Mouse (Mus musculus): ENCODE measurements at regions not wholly inside any gene's neighbourhood (a gene's known extent, or its start where the extent isn't known, plus 50 kb on each side); places are given as distances from the start of the nearest gene placed in this dataset.
A peak's percentile ranks its signal among the peaks of the same experiment; 100 is the strongest.

DNA sequence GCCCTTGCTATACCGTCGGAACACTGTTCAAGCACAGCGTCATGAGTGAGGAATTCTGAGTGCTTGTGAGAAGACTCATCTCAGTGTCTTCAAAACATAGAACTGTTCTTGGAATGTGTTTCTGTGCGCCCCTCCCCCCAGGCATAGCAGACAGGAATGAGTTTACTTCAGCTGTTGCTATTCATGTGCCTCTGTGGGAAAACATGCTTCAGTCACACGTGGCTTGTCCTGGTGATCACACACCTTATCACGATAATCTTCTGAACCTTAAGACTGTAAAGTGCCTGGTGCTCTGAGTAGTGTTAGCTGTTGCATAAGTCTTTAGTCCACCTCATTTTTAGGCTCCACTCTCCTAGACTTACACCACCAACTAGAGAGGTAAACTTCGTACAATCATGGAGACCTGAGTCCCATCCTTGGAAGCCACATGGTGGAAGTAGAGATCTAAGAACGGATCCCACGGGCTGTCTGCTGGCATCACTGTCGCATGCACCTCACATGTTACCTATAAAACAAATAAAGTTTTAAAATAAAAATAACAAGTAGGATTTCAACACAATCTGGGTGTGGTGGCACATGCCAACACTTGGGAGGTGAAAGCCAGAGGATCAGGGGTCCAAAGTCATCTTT lies 1143.8 kb downstream of the 4930447A16Rik start:
- H3K4me3 ChIP-seq (ENCODE audit: low read depth, low read length) = no peak overlapping the region
- DNase-seq (ENCODE audit: low spot score, missing footprints) (peak; percentile 64), ATAC-seq (ENCODE audit: low FRiP score) (no peak)
- no peak overlapping the region for H3K9ac ChIP-seq (ENCODE audit: low read length)
- H3K4me2 ChIP-seq = no peak overlapping the region
- H3K4me1 ChIP-seq (ENCODE audit: control insufficient read depth, insufficient read depth, low read length) = no peaks in the 10 kb centered on the region
- no peaks in the 10 kb centered on the region for H3K9me3 ChIP-seq (ENCODE audit: control insufficient read depth, low read length)
- H3K27ac ChIP-seq (ENCODE audit: low read depth, low read length) = no peak overlapping the region
- H3K36me3 ChIP-seq (ENCODE audit: control insufficient read depth, insufficient read depth, low read length) = no peaks in the 10 kb centered on the region
- no peaks in the 10 kb centered on the region for H3K27me3 ChIP-seq (ENCODE audit: control insufficient read depth, insufficient read depth, low read length)
- 91% methylated on average over 10 of the region's 10 CpGs for whole genome bisulfite sequencing

DNA sequence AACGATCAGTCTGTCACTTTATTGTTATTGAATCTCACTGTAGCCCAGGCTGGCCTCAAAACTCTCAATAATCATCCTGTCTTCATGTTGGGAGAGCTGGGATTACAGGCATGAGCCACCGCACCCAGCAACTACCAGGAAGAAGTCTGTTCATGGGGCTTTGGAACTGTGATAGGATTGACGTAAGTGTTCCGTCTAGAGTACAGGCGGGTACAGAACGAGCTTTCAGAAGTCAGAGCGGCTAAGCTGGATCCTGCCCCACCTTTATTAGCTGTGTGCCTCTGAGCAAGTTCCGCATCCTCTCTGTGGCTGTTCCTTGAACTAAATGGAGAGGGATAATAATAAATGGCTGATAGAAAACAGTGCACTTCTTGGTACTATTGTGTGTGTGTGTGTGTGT lies 1144.8 kb downstream of the 4930447A16Rik start:
- peak; percentile 75 for DNase-seq (ENCODE audit: low spot score, missing footprints)
- 94% methylated on average over 8 of the region's 8 CpGs for WGBS
- no peak overlapping the region for H3K4me2 ChIP-seq
- H3K27ac ChIP-seq (ENCODE audit: low read depth, low read length) = no peak overlapping the region
- H3K9ac ChIP-seq (ENCODE audit: low read length) = no peak overlapping the region
- H3K4me3 ChIP-seq (ENCODE audit: low read depth, low read length) = no peak overlapping the region
- H3K36me3 ChIP-seq (ENCODE audit: control insufficient read depth, insufficient read depth, low read length) = no peaks in the 10 kb centered on the region
- no peaks in the 10 kb centered on the region for H3K27me3 ChIP-seq (ENCODE audit: control insufficient read depth, insufficient read depth, low read length)
- no peak for ATAC-seq (ENCODE audit: low FRiP score)
- H3K9me3 ChIP-seq (ENCODE audit: control insufficient read depth, low read length) = no peaks in the 10 kb centered on the region
- H3K4me1 ChIP-seq (ENCODE audit: control insufficient read depth, insufficient read depth, low read length) = no peaks in the 10 kb centered on the region

DNA sequence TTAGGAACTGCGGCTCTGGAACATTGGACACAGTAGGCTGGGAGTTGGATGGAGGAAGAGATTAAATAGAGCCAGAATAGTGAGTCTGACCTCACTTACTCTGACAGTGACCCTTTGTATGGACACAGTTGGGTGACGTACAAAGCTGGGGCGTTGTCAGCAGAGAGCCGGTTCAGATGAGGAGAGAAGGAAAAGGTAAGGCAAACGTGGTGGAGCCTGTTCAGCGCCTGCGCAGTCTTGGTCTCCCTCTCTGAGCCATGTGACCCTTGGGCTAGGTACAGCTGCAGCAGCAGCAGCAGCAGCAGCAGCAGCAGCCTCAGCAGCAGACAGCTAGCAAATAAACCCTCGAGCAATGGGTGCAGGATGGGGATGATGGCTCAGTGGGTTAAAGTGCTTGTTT lies 1145.4 kb downstream of the 4930447A16Rik start:
- no peak overlapping the region for H3K4me3 ChIP-seq (ENCODE audit: low read depth, low read length)
- H3K9ac ChIP-seq (ENCODE audit: low read length) = no peak overlapping the region
- DNase-seq (ENCODE audit: low spot score, missing footprints) = peak; percentile 75
- no peaks in the 10 kb centered on the region for H3K27me3 ChIP-seq (ENCODE audit: control insufficient read depth, insufficient read depth, low read length)
- no peaks in the 10 kb centered on the region for H3K36me3 ChIP-seq (ENCODE audit: control insufficient read depth, insufficient read depth, low read length)
- H3K4me1 ChIP-seq (ENCODE audit: control insufficient read depth, insufficient read depth, low read length) = no peaks in the 10 kb centered on the region
- H3K27ac ChIP-seq (ENCODE audit: low read depth, low read length) = no peak overlapping the region
- no peak for ATAC-seq (ENCODE audit: low FRiP score)
- no peak overlapping the region for H3K4me2 ChIP-seq
- 54% methylated on average over 8 of the region's 8 CpGs for WGBS
- no peaks in the 10 kb centered on the region for H3K9me3 ChIP-seq (ENCODE audit: control insufficient read depth, low read length)

DNA sequence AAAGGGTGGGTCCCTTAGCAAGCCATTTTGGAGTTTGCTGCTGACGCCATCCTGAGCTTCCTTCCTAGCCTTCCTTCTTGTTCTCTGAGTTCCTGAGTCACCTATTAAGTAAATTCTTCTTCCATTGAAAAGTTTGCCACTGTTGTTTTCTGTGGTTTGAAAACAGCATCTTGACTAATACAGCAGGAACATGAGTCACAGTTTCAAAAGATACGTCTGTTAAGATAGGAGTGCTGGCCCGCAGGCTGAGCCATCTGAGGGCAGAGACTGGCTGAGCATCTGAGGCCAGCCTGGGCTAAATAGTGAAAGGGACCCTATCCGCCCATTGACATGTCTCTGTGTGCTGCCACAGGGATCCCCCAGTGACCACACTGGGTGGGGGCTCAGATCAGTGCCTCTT lies 1147.3 kb downstream of the 4930447A16Rik start:
- Histone ChIP-seq H3K9ac (ENCODE audit: low read length) (no peak overlapping the region), H3K9me3 (ENCODE audit: control insufficient read depth, low read length) (no peaks in the 10 kb centered on the region), H3K4me1 (ENCODE audit: control insufficient read depth, insufficient read depth, low read length) (no peaks in the 10 kb centered on the region), H3K27me3 (ENCODE audit: control insufficient read depth, insufficient read depth, low read length) (no peaks in the 10 kb centered on the region), H3K27ac (ENCODE audit: low read depth, low read length) (no peak overlapping the region), H3K4me3 (ENCODE audit: low read depth, low read length) (no peak overlapping the region), H3K36me3 (ENCODE audit: control insufficient read depth, insufficient read depth, low read length) (no peaks in the 10 kb centered on the region), H3K4me2 (no peak overlapping the region)
- 87% methylated on average over 4 of the region's 4 CpGs for WGBS
- no peak for ATAC-seq (ENCODE audit: low FRiP score)
- no peak for DNase-seq (ENCODE audit: low spot score, missing footprints)

DNA sequence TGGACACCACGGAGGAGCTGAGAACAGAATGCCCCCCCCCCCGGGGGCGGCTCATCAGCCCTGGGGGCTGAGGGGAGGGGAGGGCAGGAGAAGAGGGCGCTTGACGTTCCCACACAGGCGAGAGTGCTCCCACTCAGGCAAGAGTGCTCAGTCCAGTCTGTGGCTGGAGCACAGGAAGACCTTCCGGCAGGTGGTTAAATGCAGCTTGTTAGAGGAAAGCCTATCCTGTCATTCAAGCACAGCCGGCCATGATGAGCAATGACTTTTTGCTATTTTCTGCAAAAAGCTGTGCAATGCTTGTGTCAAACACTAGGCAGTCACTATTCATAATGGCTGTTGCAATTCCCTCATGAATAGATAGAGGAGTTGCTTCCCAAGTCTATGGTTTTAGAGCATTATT lies 1149.1 kb downstream of the 4930447A16Rik start:
- no peak for DNase-seq (ENCODE audit: low spot score, missing footprints)
- Histone ChIP-seq H3K9ac (ENCODE audit: low read length) (no peak overlapping the region), H3K4me2 (no peak overlapping the region), H3K27me3 (ENCODE audit: control insufficient read depth, insufficient read depth, low read length) (no peaks in the 10 kb centered on the region), H3K4me1 (ENCODE audit: control insufficient read depth, insufficient read depth, low read length) (no peaks in the 10 kb centered on the region), H3K4me3 (ENCODE audit: low read depth, low read length) (no peak overlapping the region), H3K27ac (ENCODE audit: low read depth, low read length) (no peak overlapping the region), H3K9me3 (ENCODE audit: control insufficient read depth, low read length) (no peaks in the 10 kb centered on the region), H3K36me3 (ENCODE audit: control insufficient read depth, insufficient read depth, low read length) (no peaks in the 10 kb centered on the region)
- 88% methylated on average over 8 of the region's 8 CpGs for WGBS
- ATAC-seq (ENCODE audit: low FRiP score) = no peak

DNA sequence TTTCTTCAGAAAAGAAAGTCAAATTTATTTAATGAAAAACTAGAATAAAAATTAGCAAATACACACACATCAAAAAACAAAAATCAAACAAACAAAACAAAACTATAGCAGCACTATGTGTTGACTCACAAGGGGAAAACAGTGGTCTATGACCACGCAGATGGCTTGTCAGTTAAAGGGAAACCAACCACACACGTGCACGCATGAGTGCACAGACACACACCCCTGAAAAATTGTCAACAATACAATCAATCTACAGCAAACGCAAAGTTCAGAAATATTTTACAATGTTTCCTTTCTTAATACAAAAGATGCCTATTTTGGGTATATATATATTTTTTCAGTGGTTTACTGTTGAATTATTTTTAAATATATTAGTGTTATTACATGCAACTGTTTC lies 1149.9 kb downstream of the 4930447A16Rik start:
- H3K4me3 ChIP-seq (ENCODE audit: low read depth, low read length) = no peak overlapping the region
- ATAC-seq (ENCODE audit: low FRiP score) = no peak
- no peak overlapping the region for H3K27ac ChIP-seq (ENCODE audit: low read depth, low read length)
- 85% methylated on average over 4 of the region's 4 CpGs for WGBS
- no peaks in the 10 kb centered on the region for H3K4me1 ChIP-seq (ENCODE audit: control insufficient read depth, insufficient read depth, low read length)
- no peak overlapping the region for H3K9ac ChIP-seq (ENCODE audit: low read length)
- H3K27me3 ChIP-seq (ENCODE audit: control insufficient read depth, insufficient read depth, low read length) = no peaks in the 10 kb centered on the region
- H3K36me3 ChIP-seq (ENCODE audit: control insufficient read depth, insufficient read depth, low read length) = no peaks in the 10 kb centered on the region
- H3K4me2 ChIP-seq = no peak overlapping the region
- no peaks in the 10 kb centered on the region for H3K9me3 ChIP-seq (ENCODE audit: control insufficient read depth, low read length)
- DNase-seq (ENCODE audit: low spot score, missing footprints) = no peak

DNA sequence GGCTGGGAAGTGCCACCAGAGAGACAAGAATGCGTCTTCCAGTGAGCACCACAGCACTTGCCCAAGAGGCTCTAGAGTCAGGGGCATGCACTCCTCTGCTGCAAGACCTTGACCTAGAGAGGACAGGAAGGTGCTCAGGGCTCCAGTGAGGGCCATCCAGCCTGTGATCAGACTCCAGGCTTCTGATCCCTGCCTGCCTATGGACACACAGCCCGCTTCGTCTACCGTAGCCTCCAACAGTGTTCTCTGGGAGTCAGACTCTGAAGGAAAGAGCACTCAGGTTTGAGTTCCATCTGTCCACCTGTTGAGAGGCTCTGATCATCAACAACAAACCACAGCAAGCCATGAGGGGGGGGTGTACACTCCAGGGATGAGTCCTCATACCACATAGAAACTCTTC lies 1152.3 kb downstream of the 4930447A16Rik start:
- no peaks in the 10 kb centered on the region for H3K4me1 ChIP-seq (ENCODE audit: control insufficient read depth, insufficient read depth, low read length)
- no peak overlapping the region for H3K4me2 ChIP-seq
- DNase-seq (ENCODE audit: low spot score, missing footprints) = peak; percentile 67
- no peaks in the 10 kb centered on the region for H3K36me3 ChIP-seq (ENCODE audit: control insufficient read depth, insufficient read depth, low read length)
- no peak overlapping the region for H3K4me3 ChIP-seq (ENCODE audit: low read depth, low read length)
- H3K27ac ChIP-seq (ENCODE audit: low read depth, low read length) = no peak overlapping the region
- ATAC-seq (ENCODE audit: low FRiP score) = no peak
- H3K9ac ChIP-seq (ENCODE audit: low read length) = no peak overlapping the region
- WGBS = 94% methylated on average over 4 of the region's 4 CpGs
- H3K27me3 ChIP-seq (ENCODE audit: control insufficient read depth, insufficient read depth, low read length) = no peaks in the 10 kb centered on the region
- no peaks in the 10 kb centered on the region for H3K9me3 ChIP-seq (ENCODE audit: control insufficient read depth, low read length)

DNA sequence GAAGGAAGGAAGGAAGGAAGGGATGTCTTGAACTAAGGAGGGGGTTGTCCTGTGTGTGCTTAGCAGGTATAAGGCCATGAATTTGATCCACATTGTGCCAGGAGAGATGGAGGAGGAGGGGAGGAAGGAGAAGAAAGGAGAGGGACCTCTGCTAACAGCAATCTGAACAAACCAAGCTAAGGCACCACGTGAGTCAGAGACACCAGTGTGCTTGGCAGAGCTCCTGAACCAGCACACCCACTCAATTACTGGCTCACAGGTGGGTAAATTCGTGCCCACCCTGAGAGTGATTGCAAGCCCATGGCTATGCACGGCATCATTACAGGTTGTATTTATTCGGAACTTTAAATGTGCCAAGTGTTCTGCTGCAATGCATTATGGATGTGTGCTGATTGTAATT lies 1154.1 kb downstream of the 4930447A16Rik start:
- H3K4me1 ChIP-seq (ENCODE audit: control insufficient read depth, insufficient read depth, low read length) = no peaks in the 10 kb centered on the region
- no peak for ATAC-seq (ENCODE audit: low FRiP score)
- WGBS = 81% methylated on average over 4 of the region's 4 CpGs

DNA sequence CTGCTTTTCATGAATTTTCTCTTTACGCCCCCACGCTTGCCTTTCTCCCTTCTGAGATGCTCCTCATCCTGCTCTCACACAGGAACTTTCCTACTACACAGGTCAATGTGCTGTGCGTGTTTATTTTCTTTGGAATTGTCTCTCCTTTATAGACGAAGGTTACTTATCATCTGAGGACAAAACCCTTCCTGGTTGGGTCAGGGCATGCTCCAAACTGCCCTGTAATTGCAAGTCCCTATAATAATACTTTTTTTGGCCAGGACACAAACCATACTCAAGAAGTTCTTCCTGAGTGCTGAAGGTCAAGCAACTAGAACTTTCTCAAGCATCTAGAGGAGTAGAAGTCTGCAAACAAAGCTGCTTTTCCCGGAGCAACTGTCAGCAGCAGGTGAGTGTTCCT lies 1158.1 kb downstream of the 4930447A16Rik start:
- no peaks in the 10 kb centered on the region for H3K36me3 ChIP-seq (ENCODE audit: control insufficient read depth, insufficient read depth, low read length)
- no peak overlapping the region for H3K27ac ChIP-seq (ENCODE audit: low read depth, low read length)
- no peaks in the 10 kb centered on the region for H3K9me3 ChIP-seq (ENCODE audit: control insufficient read depth, low read length)
- WGBS = 89% methylated on average over 5 of the region's 5 CpGs
- DNase-seq (ENCODE audit: low spot score, missing footprints) (no peak), ATAC-seq (ENCODE audit: low FRiP score) (no peak)
- H3K27me3 ChIP-seq (ENCODE audit: control insufficient read depth, insufficient read depth, low read length) = no peaks in the 10 kb centered on the region
- no peak overlapping the region for H3K4me3 ChIP-seq (ENCODE audit: low read depth, low read length)
- H3K4me2 ChIP-seq = no peak overlapping the region
- no peak overlapping the region for H3K9ac ChIP-seq (ENCODE audit: low read length)
- no peaks in the 10 kb centered on the region for H3K4me1 ChIP-seq (ENCODE audit: control insufficient read depth, insufficient read depth, low read length)

More for the DNA sequence above, 1154.1 kb downstream of the 4930447A16Rik start:
- Histone ChIP-seq H3K36me3 (ENCODE audit: control insufficient read depth, insufficient read depth, low read length) (no peaks in the 10 kb centered on the region), H3K4me3 (ENCODE audit: low read depth, low read length) (no peak overlapping the region), H3K27ac (ENCODE audit: low read depth, low read length) (no peak overlapping the region), H3K9ac (ENCODE audit: low read length) (no peak overlapping the region), H3K4me2 (no peak overlapping the region), H3K9me3 (ENCODE audit: control insufficient read depth, low read length) (no peaks in the 10 kb centered on the region), H3K27me3 (ENCODE audit: control insufficient read depth, insufficient read depth, low read length) (no peaks in the 10 kb centered on the region)
- DNase-seq (ENCODE audit: low spot score, missing footprints) = peak; percentile 59

All from midbrain, embryonic 11.5 days (tissue).